Mouse (Mus musculus): ENCODE measurements around the gene Dhx35. TPM values are rescaled to one million over a fixed set of nuclear protein-coding genes. Genes with fewer than 3 reads are reported as not detected.
A peak's percentile ranks its signal among the peaks of the same experiment; 100 is the strongest.

The Dhx35 gene
- total RNA-seq (2021), result 10 to 100 TPM; 15.2 to 17.5 TPM
- polyA plus RNA-seq (2012; rRNA removed), result 21.6 and 21.9 TPM in 2 replicates
- long read RNA-seq, transcript Dhx35-202 (22 exons, 3,284 nt), result major isoform, 11 of 15 reads
- long read RNA-seq, partial matches to known transcripts, result 1 of 15 reads
- long read RNA-seq, other reads (novel, unspliced or antisense), result 3 of 15 reads

- TF ChIP-seq EP300 (IDR thresholded peaks at IDR 0.05; ENCODE audit: insufficient read depth, low read depth, low read length), result peak; percentile 70; the same call in 1 of the 2 replicates
- TF ChIP-seq POLR2A (IDR thresholded peaks at IDR 0.05; ENCODE audit: insufficient read depth, low read depth, low read length), result peak; percentile 86
- TF ChIP-seq CTCF (IDR thresholded peaks at IDR 0.05), result no peak
- Histone ChIP-seq H3K4me3 (peak within 1 kb of the TSS; percentile 99), H3K79me2 (replicated peaks; ENCODE audit: control insufficient read depth, insufficient read depth, low read length) (no peaks in the 10 kb centered on the region; the same call in 1 of the 2 replicates), H3K27ac (peak within 1 kb of the TSS; percentile 84), H3K4me1 (ENCODE audit: control insufficient read depth, insufficient read depth, low read length) (0 out of 2 replicates have a peak, but pooled peaks cover 2% of the 10 kb centered on the region), H3K9ac (ENCODE audit: low read depth, low read length) (peak within 1 kb of the TSS; percentile 69), H3K36me3 (ENCODE audit: control insufficient read depth, insufficient read depth, low read length) (no peaks in the 10 kb centered on the region), H3K27me3 (ENCODE audit: control insufficient read depth, insufficient read depth, low read length) (no peaks in the 10 kb centered on the region)
- peak; percentile 92 to 95 for DNase-seq
- intact Hi-C loops (cut with DNase I), result loop anchor here (1.0 to 5.0 kb wide), 2 partner anchors 27 to 1658 kb away; no protein-coding TSS in a partner anchor
- under 1% methylated on average over 33 of the region's 33 CpGs for WGBS
Observed at GRCm38 (mm10) chr2:158794494-158795004, at the start of gene Dhx35. Gene Dhx35, plus strand, starts transcription at chr2:158794807.

DNA sequence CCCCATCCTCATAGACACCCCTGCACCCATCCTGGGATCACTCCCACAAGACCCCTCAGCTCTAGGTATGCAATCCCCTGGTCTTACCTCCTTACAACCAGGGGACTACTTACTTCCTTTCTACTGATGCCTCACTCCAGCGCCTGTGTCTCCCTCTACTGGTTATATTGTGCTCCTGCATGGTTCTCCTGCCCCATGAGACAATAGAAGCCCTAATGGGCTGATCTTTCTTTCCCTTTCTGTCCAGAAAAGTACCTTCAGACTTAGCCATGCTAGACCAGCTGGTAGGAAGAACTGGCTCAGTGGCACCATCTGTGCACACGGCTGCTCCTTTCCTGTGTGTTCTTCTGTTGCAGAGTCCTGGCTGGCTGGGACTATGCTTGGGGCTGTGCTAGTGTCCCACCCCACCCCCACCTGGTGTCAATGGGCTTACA, 49.5 kb upstream of the Dhx35 start:
- TF ChIP-seq POLR2A (IDR thresholded peaks at IDR 0.05; ENCODE audit: insufficient read depth, low read depth, low read length), result no peak
- peak; percentile 83 for TF ChIP-seq CTCF (IDR thresholded peaks at IDR 0.05)
- TF ChIP-seq EP300 (IDR thresholded peaks at IDR 0.05; ENCODE audit: insufficient read depth, low read depth, low read length), result 0 out of 2 replicates have a peak, but pooled peaks have one; percentile 27
- H3K4me1 ChIP-seq (ENCODE audit: control insufficient read depth, insufficient read depth, low read length), result peaks cover 6% of the 10 kb centered on the region
- intact Hi-C loops (cut with DNase I), result loop anchor here (2.0 to 5.0 kb wide), 3 partner anchors 44 to 198 kb away; no protein-coding TSS in a partner anchor
- no peak overlapping the region for H3K27ac ChIP-seq
- no peak overlapping the region for H3K9ac ChIP-seq (ENCODE audit: low read depth, low read length)
- WGBS, result 11% methylated on average over 2 of the region's 2 CpGs
- H3K79me2 ChIP-seq (replicated peaks; ENCODE audit: control insufficient read depth, insufficient read depth, low read length), result no peaks in the 10 kb centered on the region
- H3K27me3 ChIP-seq (ENCODE audit: control insufficient read depth, insufficient read depth, low read length), result no peaks in the 10 kb centered on the region
- DNase-seq, result peak in 1 of 2 experiments; percentile 24
- H3K36me3 ChIP-seq (ENCODE audit: control insufficient read depth, insufficient read depth, low read length), result no peaks in the 10 kb centered on the region
- no peak overlapping the region for H3K4me3 ChIP-seq

- Histone ChIP-seq H3K36me3 (ENCODE audit: control insufficient read depth, insufficient read depth, low read length) (no peaks in the 10 kb centered on the region), H3K9ac (ENCODE audit: low read depth, low read length) (no peak overlapping the region), H3K4me3 (no peak overlapping the region), H3K79me2 (replicated peaks; ENCODE audit: control insufficient read depth, insufficient read depth, low read length) (no peaks in the 10 kb centered on the region), H3K4me1 (ENCODE audit: control insufficient read depth, insufficient read depth, low read length) (peaks cover 4% of the 10 kb centered on the region), H3K27me3 (ENCODE audit: control insufficient read depth, insufficient read depth, low read length) (no peaks in the 10 kb centered on the region), H3K27ac (no peak overlapping the region)
- 53% methylated on average over 11 of the region's 11 CpGs for WGBS
- TF ChIP-seq EP300 (IDR thresholded peaks at IDR 0.05; ENCODE audit: insufficient read depth, low read depth, low read length), result no peak
- no peak for TF ChIP-seq POLR2A (IDR thresholded peaks at IDR 0.05; ENCODE audit: insufficient read depth, low read depth, low read length)
- TF ChIP-seq CTCF (IDR thresholded peaks at IDR 0.05), result no peak
- DNase-seq, result no peak
- intact Hi-C loops (cut with DNase I), result loop anchor here (5.0 kb wide), 1 partner anchor 199 kb away; no protein-coding TSS in a partner anchor
Observed at GRCm38 (mm10) chr2:158746164-158746563, 48.4 kb upstream of the Dhx35 start.

DNA sequence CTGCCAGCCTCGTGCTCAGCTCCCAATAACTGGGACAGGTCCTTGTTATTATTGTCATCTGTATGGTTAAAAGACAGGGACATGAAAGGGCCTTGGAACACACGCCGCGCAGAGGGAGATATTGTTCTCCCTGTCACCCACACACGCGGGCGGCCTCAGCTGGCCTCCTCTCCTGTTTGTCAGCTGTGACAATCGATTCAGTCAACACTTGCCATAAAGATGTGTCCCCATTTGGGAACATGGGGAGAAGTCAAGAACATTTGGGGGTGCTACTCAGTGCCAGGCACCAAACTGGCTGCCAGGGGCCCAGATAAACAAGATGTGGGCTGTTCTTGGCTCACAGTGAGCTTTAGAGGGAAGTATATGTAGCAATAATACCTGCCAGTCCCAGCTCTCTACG, 45.2 kb upstream of the Dhx35 start:
- TF ChIP-seq POLR2A (IDR thresholded peaks at IDR 0.05; ENCODE audit: insufficient read depth, low read depth, low read length) (no peak), EP300 (IDR thresholded peaks at IDR 0.05; ENCODE audit: insufficient read depth, low read depth, low read length) (no peak), CTCF (IDR thresholded peaks at IDR 0.05) (no peak)
- Histone ChIP-seq H3K27ac (no peak overlapping the region), H3K9ac (ENCODE audit: low read depth, low read length) (no peak overlapping the region), H3K4me3 (no peak overlapping the region), H3K79me2 (replicated peaks; ENCODE audit: control insufficient read depth, insufficient read depth, low read length) (no peaks in the 10 kb centered on the region), H3K4me1 (ENCODE audit: control insufficient read depth, insufficient read depth, low read length) (peaks cover 2% of the 10 kb centered on the region), H3K36me3 (ENCODE audit: control insufficient read depth, insufficient read depth, low read length) (no peaks in the 10 kb centered on the region), H3K27me3 (ENCODE audit: control insufficient read depth, insufficient read depth, low read length) (no peaks in the 10 kb centered on the region)
- 94% methylated on average over 9 of the region's 9 CpGs for WGBS
- no peak for DNase-seq
- intact Hi-C loops (cut with DNase I), result loop anchor here (5.0 kb wide), 1 partner anchor 202 kb away; no protein-coding TSS in a partner anchor

DNA sequence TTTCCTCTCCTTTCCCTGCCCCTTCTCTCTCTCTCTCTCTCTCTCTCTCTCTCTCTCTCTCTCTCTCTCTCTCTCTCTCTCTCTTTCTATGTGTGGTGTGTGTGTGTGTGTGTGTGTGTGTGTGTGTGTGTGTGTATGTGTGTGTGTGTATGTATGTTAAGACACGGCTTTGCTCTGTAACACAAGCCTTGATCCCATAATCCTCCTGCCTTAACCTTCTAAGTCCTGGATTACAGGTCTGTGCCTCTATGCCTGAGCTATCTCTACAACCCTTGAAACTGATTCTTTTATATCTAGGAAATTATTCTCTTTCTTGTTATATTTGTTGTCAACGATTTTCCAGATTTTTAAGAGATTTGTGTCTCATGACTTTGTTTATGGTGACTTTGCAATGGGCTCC, 34.4 kb upstream of the Dhx35 start:
- WGBS, result 82% methylated on average over 2 of the region's 2 CpGs
- intact Hi-C loops (cut with DNase I), result no loop called here

DNA sequence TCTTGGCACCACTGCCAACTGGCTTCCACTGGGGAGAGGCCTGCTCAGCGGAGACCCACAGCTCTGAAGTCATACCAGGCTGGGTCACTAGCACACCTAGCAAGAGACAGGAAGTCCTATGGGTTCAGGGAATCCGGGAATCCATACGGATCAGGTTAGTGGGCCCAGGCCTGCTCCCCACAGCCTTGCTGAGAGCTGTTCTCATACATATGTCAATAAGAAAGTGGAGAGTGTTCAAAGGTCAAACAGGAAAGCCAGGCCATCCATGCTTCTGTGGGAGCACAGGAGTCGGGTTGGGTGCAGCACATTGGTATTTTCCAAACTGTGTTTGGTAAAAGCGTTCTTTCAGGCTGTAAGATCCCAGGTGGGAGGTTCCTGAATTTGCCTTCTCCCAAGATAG, 32.3 kb upstream of the Dhx35 start:
- H3K27ac ChIP-seq, result no peak overlapping the region
- H3K79me2 ChIP-seq (replicated peaks; ENCODE audit: control insufficient read depth, insufficient read depth, low read length), result no peaks in the 10 kb centered on the region
- intact Hi-C loops (cut with DNase I), result no loop called here
- H3K27me3 ChIP-seq (ENCODE audit: control insufficient read depth, insufficient read depth, low read length), result no peaks in the 10 kb centered on the region
- WGBS, result 87% methylated on average over 5 of the region's 5 CpGs
- H3K4me1 ChIP-seq (ENCODE audit: control insufficient read depth, insufficient read depth, low read length), result no peaks in the 10 kb centered on the region
- H3K4me3 ChIP-seq, result no peak overlapping the region
- TF ChIP-seq POLR2A (IDR thresholded peaks at IDR 0.05; ENCODE audit: insufficient read depth, low read depth, low read length) (no peak), CTCF (IDR thresholded peaks at IDR 0.05) (no peak), EP300 (IDR thresholded peaks at IDR 0.05; ENCODE audit: insufficient read depth, low read depth, low read length) (no peak)
- no peak for DNase-seq
- H3K9ac ChIP-seq (ENCODE audit: low read depth, low read length), result no peak overlapping the region
- no peaks in the 10 kb centered on the region for H3K36me3 ChIP-seq (ENCODE audit: control insufficient read depth, insufficient read depth, low read length)

More for the DNA sequence above, 34.4 kb upstream of the Dhx35 start:
- Histone ChIP-seq H3K27ac (no peak overlapping the region), H3K79me2 (replicated peaks; ENCODE audit: control insufficient read depth, insufficient read depth, low read length) (no peaks in the 10 kb centered on the region), H3K9ac (ENCODE audit: low read depth, low read length) (no peak overlapping the region), H3K36me3 (ENCODE audit: control insufficient read depth, insufficient read depth, low read length) (no peaks in the 10 kb centered on the region), H3K4me3 (no peak overlapping the region), H3K27me3 (ENCODE audit: control insufficient read depth, insufficient read depth, low read length) (no peaks in the 10 kb centered on the region), H3K4me1 (ENCODE audit: control insufficient read depth, insufficient read depth, low read length) (no peaks in the 10 kb centered on the region)
- no peak for DNase-seq
- TF ChIP-seq EP300 (IDR thresholded peaks at IDR 0.05; ENCODE audit: insufficient read depth, low read depth, low read length) (no peak), POLR2A (IDR thresholded peaks at IDR 0.05; ENCODE audit: insufficient read depth, low read depth, low read length) (no peak), CTCF (IDR thresholded peaks at IDR 0.05) (no peak)

All from heart, adult 2 months (tissue).